29 mouse cellular contexts compared by ENCODE assay signal in the genomic region with DNA sequence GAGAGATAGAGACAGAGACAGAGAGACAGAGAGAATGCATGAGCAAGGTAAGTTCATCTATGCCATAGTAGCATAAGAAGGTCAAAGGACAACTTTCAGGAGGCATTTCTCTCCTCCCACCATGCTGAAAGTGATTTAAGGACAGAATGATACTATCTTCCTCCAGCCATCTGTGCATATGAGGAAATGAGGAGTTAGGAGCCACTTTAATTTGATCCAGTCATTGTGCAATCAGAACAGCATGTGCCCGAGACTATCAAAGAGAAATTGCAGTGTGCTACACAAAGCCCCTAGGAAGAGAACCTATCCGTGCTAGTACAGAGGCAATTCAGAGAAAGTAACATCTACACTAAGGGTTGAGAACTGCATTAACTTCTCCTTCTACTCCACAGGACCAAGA. TPM values are rescaled to one million over a fixed set of nuclear protein-coding genes. Genes with fewer than 3 reads are reported as not detected.
DNase-seq lines count a peak whose midpoint lies in the region; ATAC-seq and TF ChIP-seq lines count a peak whose summit lies in the region.
"Had no signal": no experiment of that assay in that cellular context is flagged by ENCODE, and none has a peak within 500 bp of the region (broad histone marks: within the 10 kb centered on the region; RNA-seq: fewer than 3 reads in every experiment).

No protein-coding gene starts in this region.

- no peak overlapping the region for H3K27ac ChIP-seq in embryonic facial prominence, embryonic 11.5 days (replicated peaks; ENCODE audit: low read depth, low read length)
- no peak overlapping the region for H3K27ac ChIP-seq in embryonic facial prominence, embryonic 10.5 days (replicated peaks)
- H3K27ac ChIP-seq in lung, postnatal 0 days (ENCODE audit: low read length) = no peak overlapping the region
- H3K27ac ChIP-seq: embryonic facial prominence, embryonic 13.5 days; embryonic facial prominence, embryonic 15.5 days; forebrain, embryonic 13.5 days; forebrain, embryonic 15.5 days had no signal

- 83% methylated on average over 2 of the region's 2 CpGs for WGBS in embryonic facial prominence, embryonic 11.5 days
- WGBS in embryonic facial prominence, embryonic 10.5 days = 68% methylated on average over 2 of the region's 2 CpGs
- WGBS in lung, postnatal 0 days = 75% methylated on average over 2 of the region's 2 CpGs

- no peaks in the 10 kb centered on the region for H3K36me3 ChIP-seq in embryonic facial prominence, embryonic 11.5 days (replicated peaks; ENCODE audit: control insufficient read depth, insufficient read depth, low read depth, low read length)
- H3K36me3 ChIP-seq in embryonic facial prominence, embryonic 10.5 days (replicated peaks) = no peaks in the 10 kb centered on the region
- no peaks in the 10 kb centered on the region for H3K36me3 ChIP-seq in lung, postnatal 0 days (ENCODE audit: insufficient read depth, low read length)
- H3K36me3 ChIP-seq: embryonic facial prominence, embryonic 13.5 days; embryonic facial prominence, embryonic 15.5 days; forebrain, embryonic 15.5 days had no signal

- H3K4me1 ChIP-seq in embryonic facial prominence, embryonic 11.5 days (ENCODE audit: control insufficient read depth, insufficient read depth, low read length) = no peaks in the 10 kb centered on the region
- no peaks in the 10 kb centered on the region for H3K4me1 ChIP-seq in embryonic facial prominence, embryonic 10.5 days
- H3K4me1 ChIP-seq in lung, postnatal 0 days (ENCODE audit: insufficient read depth, low read depth, low read length) = no peaks in the 10 kb centered on the region
- H3K4me1 ChIP-seq: embryonic facial prominence, embryonic 13.5 days; embryonic facial prominence, embryonic 15.5 days; forebrain, embryonic 13.5 days; forebrain, embryonic 15.5 days had no signal

- no peak for TF ChIP-seq CTCF in lung, postnatal 0 days (IDR thresholded peaks at IDR 0.05)

- no peak overlapping the region for H3K9ac ChIP-seq in embryonic facial prominence, embryonic 11.5 days (replicated peaks; ENCODE audit: low read length)
- no peak overlapping the region for H3K9ac ChIP-seq in lung, postnatal 0 days (replicated peaks; ENCODE audit: low read depth)
- H3K9ac ChIP-seq: embryonic facial prominence, embryonic 13.5 days; embryonic facial prominence, embryonic 15.5 days; forebrain, embryonic 13.5 days; forebrain, embryonic 15.5 days; forebrain, postnatal 0 days had no signal

- peak; percentile 4 for DNase-seq in embryonic facial prominence, embryonic 11.5 days (ENCODE audit: low spot score)
- no peak for DNase-seq in embryonic facial prominence, embryonic 10.5 days (ENCODE audit: low spot score)
- peak; percentile 1 for DNase-seq in 416B (ENCODE audit: low read depth)
- peak; percentile 99 for DNase-seq in fat pad, adult 2 months (ENCODE audit: extremely low read depth, low read depth, low spot score)
- DNase-seq in layer of hippocampus, adult 9-10 months (ENCODE audit: low spot score) = no peak
- no peak for DNase-seq in lung, postnatal 0 days (ENCODE audit: low spot score)
- DNase-seq in cerebellum, adult 11 months = no peak
- DNase-seq: adrenal gland, adult 2 months; adrenal gland, postnatal 10 days; adrenal gland, postnatal 25 days; cerebellum, adult 11-12 months; cerebellum, adult 2 months; cerebellum, adult 9-10 months; cerebellum, postnatal 10 days; cerebellum, postnatal 25 days; embryo, embryonic 11 days; forebrain, postnatal 0 days had no signal

- H3K4me3 ChIP-seq in embryonic facial prominence, embryonic 11.5 days (ENCODE audit: low read depth, low read length) = no peak overlapping the region
- H3K4me3 ChIP-seq in embryonic facial prominence, embryonic 10.5 days = no peak overlapping the region
- no peak overlapping the region for H3K4me3 ChIP-seq in lung, postnatal 0 days (ENCODE audit: low read depth, low read length)
- H3K4me3 ChIP-seq: embryonic facial prominence, embryonic 13.5 days; embryonic facial prominence, embryonic 15.5 days; erythroblast, embryonic 14.5 days; forebrain, embryonic 13.5 days; forebrain, embryonic 15.5 days had no signal

- H3K27me3 ChIP-seq in embryonic facial prominence, embryonic 11.5 days (ENCODE audit: control insufficient read depth, insufficient read depth, low read length) = no peaks in the 10 kb centered on the region
- no peaks in the 10 kb centered on the region for H3K27me3 ChIP-seq in embryonic facial prominence, embryonic 10.5 days (replicated peaks; ENCODE audit: low read depth, poor library complexity, severe bottlenecking)
- H3K27me3 ChIP-seq in lung, postnatal 0 days (replicated peaks; ENCODE audit: insufficient read depth, low read length) = no peaks in the 10 kb centered on the region
- H3K27me3 ChIP-seq: embryonic facial prominence, embryonic 13.5 days; embryonic facial prominence, embryonic 15.5 days; forebrain, embryonic 13.5 days; forebrain, embryonic 15.5 days had no signal

- H3K9me3 ChIP-seq in embryonic facial prominence, embryonic 11.5 days (replicated peaks; ENCODE audit: control insufficient read depth, low read length) = no peaks in the 10 kb centered on the region
- H3K9me3 ChIP-seq in embryonic facial prominence, embryonic 10.5 days = 0 out of 2 replicates have a peak, but pooled peaks cover 6% of the 10 kb centered on the region
- H3K9me3 ChIP-seq in lung, postnatal 0 days (ENCODE audit: low read length) = no peaks in the 10 kb centered on the region
- H3K9me3 ChIP-seq: embryonic facial prominence, embryonic 13.5 days had no signal

- no peak overlapping the region for H3K4me2 ChIP-seq in embryonic facial prominence, embryonic 11.5 days (ENCODE audit: low read depth, low read length)
- H3K4me2 ChIP-seq in lung, postnatal 0 days (replicated peaks; ENCODE audit: low read depth, low read length) = no peak overlapping the region
- H3K4me2 ChIP-seq: embryonic facial prominence, embryonic 13.5 days; embryonic facial prominence, embryonic 15.5 days; forebrain, embryonic 13.5 days; forebrain, embryonic 15.5 days had no signal

- ATAC-seq in embryonic facial prominence, embryonic 11.5 days (replicated peaks; ENCODE audit: insufficient number of reproducible peaks, low FRiP score, low TSS enrichment, low read depth) = no peak
- peak; percentile 93 for ATAC-seq in granulocyte monocyte progenitor cell, adult 5-6 weeks (replicated peaks; ENCODE audit: poor library complexity, severe bottlenecking)
- no peak for ATAC-seq in lung, postnatal 0 days
- ATAC-seq: forebrain, embryonic 13.5 days; forebrain, embryonic 15.5 days; forebrain, postnatal 0 days had no signal

- no peak for TF ChIP-seq EP300 in lung, postnatal 0 days (IDR thresholded peaks at IDR 0.05)

RNA-seq across cellular contexts. Expression of a gene that starts 4.6 kb away (rescaled TPM):
- polyA plus RNA-seq in embryonic facial prominence, embryonic 11.5 days (2014; fragmentation: Nextera tagmentation; extraction: Ambion mirVana) = not detected in 2 replicates
- not detected in 2 replicates for polyA plus RNA-seq in embryonic facial prominence, embryonic 10.5 days (2016; fragmentation: Nextera tagmentation; extraction: Ambion mirVana)
- not detected in 2 replicates for total RNA-seq in granulocyte monocyte progenitor cell, adult 5-6 weeks (2014; fragmentation: Nextera tagmentation)
- not detected in 2 replicates for total RNA-seq in granulocyte monocyte progenitor cell, adult 5-6 weeks (2017)
- not detected in 2 replicates for polyA plus RNA-seq in lung, postnatal 0 days (2015; fragmentation: Nextera tagmentation; extraction: Ambion mirVana)
- total RNA-seq: adrenal gland, adult 2 months; adrenal gland, postnatal 10 days; adrenal gland, postnatal 25 days; adrenal gland, postnatal 4 days; ES-E14; forebrain, postnatal 0 days; MEL had no signal
- polyA plus RNA-seq: adrenal gland, adult 2 months; brain, embryonic 14.5 days; C2C12; cerebellum, adult 2 months; embryonic facial prominence, embryonic 13.5 days; embryonic facial prominence, embryonic 15.5 days; erythroblast, embryonic 14.5 days; forebrain, embryonic 11.5 days; forebrain, embryonic 13.5 days; forebrain, embryonic 15.5 days; forebrain, postnatal 0 days had no signal

RNA-seq across cellular contexts. Expression of a gene that starts 10.0 kb away (rescaled TPM):
- polyA plus RNA-seq in embryonic facial prominence, embryonic 11.5 days (2014; fragmentation: Nextera tagmentation; extraction: Ambion mirVana) = not detected in 2 replicates
- polyA plus RNA-seq in embryonic facial prominence, embryonic 10.5 days (2016; fragmentation: Nextera tagmentation; extraction: Ambion mirVana) = not detected in 2 replicates
- not detected in 2 replicates for total RNA-seq in granulocyte monocyte progenitor cell, adult 5-6 weeks (2014; fragmentation: Nextera tagmentation)
- total RNA-seq in granulocyte monocyte progenitor cell, adult 5-6 weeks (2017) = not detected in 2 replicates
- polyA plus RNA-seq in lung, postnatal 0 days (2015; fragmentation: Nextera tagmentation; extraction: Ambion mirVana) = not detected in 2 replicates
- total RNA-seq: adrenal gland, adult 2 months; adrenal gland, postnatal 10 days; adrenal gland, postnatal 25 days; adrenal gland, postnatal 4 days; ES-E14; forebrain, postnatal 0 days; MEL had no signal
- polyA plus RNA-seq: adrenal gland, adult 2 months; brain, embryonic 14.5 days; C2C12; cerebellum, adult 2 months; embryonic facial prominence, embryonic 13.5 days; erythroblast, embryonic 14.5 days; forebrain, embryonic 11.5 days; forebrain, embryonic 13.5 days; forebrain, embryonic 15.5 days; forebrain, postnatal 0 days had no signal

RNA-seq across cellular contexts. Expression of a gene that starts 15.0 kb away (rescaled TPM):
- polyA plus RNA-seq in embryonic facial prominence, embryonic 11.5 days (2014; fragmentation: Nextera tagmentation; extraction: Ambion mirVana) = not detected in 2 replicates
- polyA plus RNA-seq in embryonic facial prominence, embryonic 10.5 days (2016; fragmentation: Nextera tagmentation; extraction: Ambion mirVana) = not detected in 2 replicates
- total RNA-seq in granulocyte monocyte progenitor cell, adult 5-6 weeks (2014; fragmentation: Nextera tagmentation) = not detected in 2 replicates
- total RNA-seq in granulocyte monocyte progenitor cell, adult 5-6 weeks (2017) = not detected in 2 replicates
- not detected in 2 replicates for polyA plus RNA-seq in lung, postnatal 0 days (2015; fragmentation: Nextera tagmentation; extraction: Ambion mirVana)
- total RNA-seq: adrenal gland, adult 2 months; adrenal gland, postnatal 10 days; adrenal gland, postnatal 25 days; adrenal gland, postnatal 4 days; ES-E14; forebrain, postnatal 0 days; MEL had no signal
- polyA plus RNA-seq: adrenal gland, adult 2 months; brain, embryonic 14.5 days; C2C12; cerebellum, adult 2 months; embryonic facial prominence, embryonic 13.5 days; embryonic facial prominence, embryonic 15.5 days; erythroblast, embryonic 14.5 days; forebrain, embryonic 11.5 days; forebrain, embryonic 13.5 days; forebrain, embryonic 15.5 days; forebrain, postnatal 0 days had no signal

RNA-seq across cellular contexts. Expression of a gene that starts 40.3 kb away (rescaled TPM):
- not detected in 2 replicates for polyA plus RNA-seq in embryonic facial prominence, embryonic 11.5 days (2014; fragmentation: Nextera tagmentation; extraction: Ambion mirVana)
- 0.30 TPM in 1 of 2 replicates, not detected in the other for polyA plus RNA-seq in embryonic facial prominence, embryonic 10.5 days (2016; fragmentation: Nextera tagmentation; extraction: Ambion mirVana)
- total RNA-seq in granulocyte monocyte progenitor cell, adult 5-6 weeks (2014; fragmentation: Nextera tagmentation) = not detected in 2 replicates
- total RNA-seq in granulocyte monocyte progenitor cell, adult 5-6 weeks (2017) = not detected in 2 replicates
- polyA plus RNA-seq in lung, postnatal 0 days (2015; fragmentation: Nextera tagmentation; extraction: Ambion mirVana) = 0.08 and 0.14 TPM in 2 replicates
- total RNA-seq: adrenal gland, adult 2 months; adrenal gland, postnatal 25 days; forebrain, postnatal 0 days; MEL had no signal
- polyA plus RNA-seq: adrenal gland, adult 2 months; C2C12; cerebellum, adult 2 months; erythroblast, embryonic 14.5 days; forebrain, embryonic 11.5 days; forebrain, embryonic 13.5 days; forebrain, embryonic 15.5 days; forebrain, postnatal 0 days had no signal

Comparison
In these comparisons a context has a peak if more than half of its experiments do, and no peak if none do; other contexts are left out.
1. DNase-seq: peak in embryonic facial prominence, embryonic 11.5 days (single experiment), 416B (single experiment) and fat pad, adult 2 months (single experiment); none in embryonic facial prominence, embryonic 10.5 days (single experiment), layer of hippocampus, adult 9-10 months (single experiment), lung, postnatal 0 days (single experiment) and cerebellum, adult 11 months (single experiment).